Mouse (Mus musculus) heart, postnatal 0 days (tissue): ENCODE data around the gene Arhgef15. TPM values are rescaled to one million over a fixed set of nuclear protein-coding genes. Genes with fewer than 3 reads are reported as not detected.

Experiments
- ATAC-seq: fragments of 200-750 bp; cut with Nextera tagmentation; 2 replicates; pipeline ENCODE4 v1.8.0; 2017; ENCODE audit warnings: low read depth, moderate number of reproducible peaks, moderate library complexity; ENCODE audit not compliant: insufficient read depth
- DNase-seq: peaks from one replicate; pipeline ENCODE4 v3.0.0-alpha.2; 2016; ENCODE audit warnings: low spot score
- H3K27ac ChIP-seq: fragments of 300-500 bp; sonication (generic); 2 replicates; pipeline ENCODE4 v1.5.1; 2014; ENCODE audit warnings: low read depth, mild to moderate bottlenecking
- H3K27me3 ChIP-seq: fragments of 300-500 bp; sonication (generic); 2 replicates; pipeline ENCODE4 v1.6.1; 2014; ENCODE audit warnings: low read length, mixed read lengths; ENCODE audit not compliant: control insufficient read depth, insufficient read depth
- H3K36me3 ChIP-seq: fragments of 300-500 bp; sonication (generic); replicated peaks from 2 replicates; pipeline ENCODE4 v1.6.1; 2014; ENCODE audit warnings: low read length, mixed read lengths; ENCODE audit not compliant: control insufficient read depth, insufficient read depth
- H3K4me1 ChIP-seq: fragments of 300-500 bp; sonication (generic); 2 replicates; pipeline ENCODE4 v1.6.1; 2014; ENCODE audit warnings: antibody characterized with exemption; ENCODE audit not compliant: control insufficient read depth, insufficient read depth
- H3K4me2 ChIP-seq: fragments of 300-500 bp; sonication (generic); 2 replicates; pipeline ENCODE4 v1.6.1; 2014; ENCODE audit warnings: low read depth, mild to moderate bottlenecking, low read length, moderate library complexity
- H3K4me3 ChIP-seq: fragments of 300-500 bp; sonication (generic); 2 replicates; pipeline ENCODE4 v1.5.1; 2014; ENCODE audit warnings: low read depth, low read length
- H3K9ac ChIP-seq: fragments of 300-500 bp; sonication (generic); replicated peaks from 2 replicates; pipeline ENCODE4 v1.6.1; 2014; ENCODE audit warnings: low read depth, low read length, mixed read lengths
- H3K9me3 ChIP-seq: fragments of 300-500 bp; sonication (generic); replicated peaks from 2 replicates; pipeline ENCODE4 v1.6.1; 2016; ENCODE audit warnings: low read length; ENCODE audit not compliant: control insufficient read depth
- CTCF ChIP-seq: IDR thresholded peaks from 2 replicates; pipeline ENCODE4 v1.5.1; 2016; ENCODE audit warnings: antibody characterized with exemption, control low read depth, low read depth
- EP300 ChIP-seq: IDR thresholded peaks from 2 replicates; pipeline ENCODE4 v1.6.1; 2016; ENCODE audit warnings: antibody characterized with exemption, low read depth
- WGBS: fragments of 180-500 bp; shearing (Covaris S2); extraction: QIAGEN DNeasy Blood & Tissue Kit; methylation state at CpG from one replicate; pipeline ENCODE4 v1.1.7; 2014; 5-methylcytosine and 5-hydroxymethylcytosine counted together
- polyA plus RNA-seq: library from polyadenylated mRNA; unstranded; fragments of >200 nt; fragmentation: Nextera tagmentation; extraction: Ambion mirVana; gene quantifications from 2 replicates; pipeline ENCODE4 v1.2.1, GENCODE M21; 2015
- total RNA-seq: library from RNA; depleted of rRNA; stranded (reverse); fragments of >200 nt; gene quantifications from 2 replicates; pipeline ENCODE4 v1.2.3, GENCODE M21; 2014; ENCODE audit warnings: low replicate concordance

The Arhgef15 gene
- total and polyA plus RNA-seq, 2 experiments from 2014 or later = 11.6 to 19.8 TPM

GRCm38 (mm10) chr11:68903775-68904174 is 53.5 kb downstream of the Arhgef15 start:
- Histone ChIP-seq H3K9me3 (no peaks in the 10 kb centered on the region), H3K9ac (no peak overlapping the region), H3K4me1 (peaks cover 8% of the 10 kb centered on the region; the same call in 1 of the 2 replicates), H3K4me2 (no peak overlapping the region), H3K27me3 (no peaks in the 10 kb centered on the region), H3K36me3 (peaks cover 31% of the 10 kb centered on the region), H3K4me3 (no peak overlapping the region), H3K27ac (no peak overlapping the region)
- 83% methylated on average over 2 of the region's 2 CpGs for WGBS
- ATAC-seq (no peak), DNase-seq (no peak)
- TF ChIP-seq EP300 (no peak), CTCF (no peak)

- WGBS = 83% methylated on average over 5 of the region's 5 CpGs
- H3K27me3 ChIP-seq = no peaks in the 10 kb centered on the region
Measured at GRCm38 (mm10) chr11:68902823-68903222, 54.5 kb downstream of the Arhgef15 start.

GRCm38 (mm10) chr11:68902367-68902766 is 54.9 kb downstream of the Arhgef15 start:
- TF ChIP-seq CTCF (no peak), EP300 (no peak)
- Histone ChIP-seq H3K4me2 (peak overlapping the region; percentile 89), H3K9me3 (no peaks in the 10 kb centered on the region), H3K4me3 (peak overlapping the region; percentile 88), H3K9ac (peak overlapping the region; percentile 99), H3K4me1 (0 out of 2 replicates have a peak, but pooled peaks cover 6% of the 10 kb centered on the region), H3K36me3 (peaks cover 31% of the 10 kb centered on the region), H3K27ac (no peak overlapping the region; the same call in 1 of the 2 replicates), H3K27me3 (no peaks in the 10 kb centered on the region)
- DNase-seq = no peak
- WGBS = 3% methylated on average over 11 of the region's 11 CpGs
- no peak for ATAC-seq

More at GRCm38 (mm10) chr11:68902823-68903222, 54.5 kb downstream of the Arhgef15 start:
- peaks cover 31% of the 10 kb centered on the region for H3K36me3 ChIP-seq
- no peak for TF ChIP-seq CTCF
- TF ChIP-seq EP300 = no peak
- H3K9me3 ChIP-seq = no peaks in the 10 kb centered on the region
- peak overlapping the region; percentile 89 for H3K4me2 ChIP-seq
- DNase-seq (no peak), ATAC-seq (no peak)
- peak overlapping the region; percentile 99 for H3K9ac ChIP-seq
- H3K4me1 ChIP-seq = 0 out of 2 replicates have a peak, but pooled peaks cover 6% of the 10 kb centered on the region
- peak overlapping the region; percentile 88; the same call in 1 of the 2 replicates for H3K4me3 ChIP-seq
- no peak overlapping the region for H3K27ac ChIP-seq

GRCm38 (mm10) chr11:68902047-68902364 is 55.3 kb downstream of the Arhgef15 start:
- Histone ChIP-seq H3K27me3 (no peaks in the 10 kb centered on the region), H3K4me2 (peak overlapping the region; percentile 89), H3K36me3 (peaks cover 31% of the 10 kb centered on the region), H3K9me3 (no peaks in the 10 kb centered on the region), H3K4me3 (peak overlapping the region; percentile 88), H3K27ac (peak overlapping the region; percentile 85), H3K4me1 (0 out of 2 replicates have a peak, but pooled peaks cover 6% of the 10 kb centered on the region), H3K9ac (peak overlapping the region; percentile 99)
- ATAC-seq (no peak), DNase-seq (no peak)
- no peak for TF ChIP-seq EP300
- TF ChIP-seq CTCF = no peak
- WGBS = under 1% methylated on average over 10 of the region's 10 CpGs

GRCm38 (mm10) chr11:68901351-68902046 is 55.8 kb downstream of the Arhgef15 start, which contains the start of gene Rpl26:
Gene Rpl26 (plus strand): TSS chr11:68901583.
- WGBS = under 1% methylated on average over 52 of the region's 52 CpGs
- Histone ChIP-seq H3K4me2 (peak within 1 kb of the TSS; percentile 89), H3K27ac (peak within 1 kb of the TSS; percentile 85), H3K4me1 (0 out of 2 replicates have a peak, but pooled peaks cover 6% of the 10 kb centered on the region), H3K9ac (peak within 1 kb of the TSS; percentile 99), H3K4me3 (peak within 1 kb of the TSS; percentile 88), H3K36me3 (peaks cover 31% of the 10 kb centered on the region), H3K9me3 (no peaks in the 10 kb centered on the region), H3K27me3 (no peaks in the 10 kb centered on the region)
- TF ChIP-seq EP300 (peak; percentile 99), CTCF (peak; percentile 98)
- ATAC-seq = peak; percentile 88
- peak; percentile 98 for DNase-seq
